Mouse (Mus musculus): ENCODE data around the gene Rap1b.

- TF ChIP-seq POLR2A (IDR thresholded peaks at IDR 0.05; ENCODE audit: borderline replicate concordance, insufficient read depth, low read length): no peak
- TF ChIP-seq CTCF (IDR thresholded peaks at IDR 0.05; ENCODE audit: borderline replicate concordance, insufficient read depth, low read depth, low read length): no peak
Measured at GRCm38 (mm10) chr10:117773106-117773720, 72.6 kb downstream of the Rap1b start.

All from cerebellum, adult 2 months (tissue).